Mouse (Mus musculus) gastrocnemius, postnatal 36 days (tissue): Measurements from ENCODE around the gene Fah. TPM values are rescaled to one million over a fixed set of nuclear protein-coding genes. Genes with fewer than 3 reads are reported as not detected.

Experiments
- DNase-seq, 2 experiments: peaks; one replicate each; pipeline ENCODE4 v3.0.0; 2022
- intact Hi-C: fragments of 180-260 bp; cut with DNase I; formaldehyde crosslinking; loops from one replicate; pipeline ENCODE4 v1.15.1; 2025
- total RNA-seq, 2 experiments: library from RNA; stranded (reverse); gene quantifications; 2 replicates each; pipeline ENCODE4 v1.2.3; 2021

Fah gene
- total RNA-seq, 2 experiments from 2014 or later, result 1.3 to 2.0 TPM

- intact Hi-C loops, result loop anchor here (5.0 kb wide), 1 partner anchor 201 kb away; no protein-coding TSS in a partner anchor
Observed at GRCm38 (mm10) chr7:84596633-84597032, 9.9 kb downstream of the Fah start.

GRCm38 (mm10) chr7:84596002-84596401 lies 10.5 kb downstream of the Fah start:
- intact Hi-C loops, result loop anchor here (5.0 kb wide), 1 partner anchor 201 kb away; no protein-coding TSS in a partner anchor
- no peak for DNase-seq

More at GRCm38 (mm10) chr7:84596633-84597032, 9.9 kb downstream of the Fah start:
- DNase-seq, result no peak

GRCm38 (mm10) chr7:84594917-84595303 lies 11.6 kb downstream of the Fah start:
- intact Hi-C loops, result loop anchor here (2.0 to 5.0 kb wide), 3 partner anchors 156 to 202 kb away; no protein-coding TSS in a partner anchor
- DNase-seq, result no peak

GRCm38 (mm10) chr7:84594087-84594916 lies 12.2 kb downstream of the Fah start:
- intact Hi-C loops, result loop anchor here (2.0 kb wide), 2 partner anchors 156 to 184 kb away; no protein-coding TSS in a partner anchor
- no peak for DNase-seq

- no peak for DNase-seq
- intact Hi-C loops, result no loop called here
Observed at GRCm38 (mm10) chr7:84591347-84591746, 15.2 kb downstream of the Fah start.

- intact Hi-C loops, result no loop called here
Observed at GRCm38 (mm10) chr7:84590622-84591021, 15.9 kb downstream of the Fah start.

GRCm38 (mm10) chr7:84587101-84587783 lies 19.3 kb downstream of the Fah start:
- intact Hi-C loops, result no loop called here
- no peak for DNase-seq

More at GRCm38 (mm10) chr7:84590622-84591021, 15.9 kb downstream of the Fah start:
- no peak for DNase-seq

GRCm38 (mm10) chr7:84586360-84587100 lies 20.0 kb downstream of the Fah start:
- intact Hi-C loops, result no loop called here
- DNase-seq, result no peak

GRCm38 (mm10) chr7:84585086-84585485 lies 21.4 kb downstream of the Fah start:
- DNase-seq, result no peak
- intact Hi-C loops, result no loop called here

- DNase-seq, result no peak
- intact Hi-C loops, result no loop called here
Observed at GRCm38 (mm10) chr7:84579769-84580168, 26.8 kb downstream of the Fah start.

- no peak for DNase-seq
- intact Hi-C loops, result no loop called here
Observed at GRCm38 (mm10) chr7:84578841-84579240, 27.7 kb downstream of the Fah start.

GRCm38 (mm10) chr7:84577034-84577433 lies 29.5 kb downstream of the Fah start:
- DNase-seq, result no peak
- intact Hi-C loops, result no loop called here

GRCm38 (mm10) chr7:84566200-84566599 lies 40.3 kb downstream of the Fah start:
- intact Hi-C loops, result no loop called here
- no peak for DNase-seq

- intact Hi-C loops, result no loop called here
Observed at GRCm38 (mm10) chr7:84564236-84564635, 42.3 kb downstream of the Fah start.

GRCm38 (mm10) chr7:84560500-84560899 lies 46.0 kb downstream of the Fah start:
- intact Hi-C loops, result no loop called here

More at GRCm38 (mm10) chr7:84564236-84564635, 42.3 kb downstream of the Fah start:
- DNase-seq, result no peak

GRCm38 (mm10) chr7:84557332-84557731 lies 49.2 kb downstream of the Fah start:
- DNase-seq, result no peak
- intact Hi-C loops, result no loop called here

More at GRCm38 (mm10) chr7:84560500-84560899, 46.0 kb downstream of the Fah start:
- no peak for DNase-seq

GRCm38 (mm10) chr7:84555294-84555693 lies 51.2 kb downstream of the Fah start:
- intact Hi-C loops, result no loop called here

GRCm38 (mm10) chr7:84551472-84551871 lies 55.0 kb downstream of the Fah start:
- intact Hi-C loops, result no loop called here
- no peak for DNase-seq

More at GRCm38 (mm10) chr7:84555294-84555693, 51.2 kb downstream of the Fah start:
- DNase-seq, result no peak

GRCm38 (mm10) chr7:84546667-84547066 lies 59.9 kb downstream of the Fah start:
- intact Hi-C loops, result no loop called here
- no peak for DNase-seq

- intact Hi-C loops, result no loop called here
- no peak for DNase-seq
Observed at GRCm38 (mm10) chr7:84544946-84545345, 61.6 kb downstream of the Fah start.
